Mouse (Mus musculus) ES-E14 (cell line): Measurements from ENCODE around the gene Tcaim.
A peak's percentile ranks its signal among the peaks of the same experiment; 100 is the strongest.

Experiments used
- CHD2 ChIP-seq: IDR thresholded peaks from 2 replicates; pipeline ENCODE4 v1.6.1; 2014; ENCODE audit warnings: mild to moderate bottlenecking, low read depth, low read length, inconsistent platforms
- HCFC1 ChIP-seq: IDR thresholded peaks from 2 replicates; pipeline ENCODE4 v1.6.1; 2012; ENCODE audit warnings: low read length, inconsistent platforms, borderline replicate concordance; ENCODE audit not compliant: insufficient read depth
- MAFK ChIP-seq: IDR thresholded peaks from 2 replicates; pipeline ENCODE4 v1.6.1; 2014; ENCODE audit warnings: mild to moderate bottlenecking, low read depth, low read length, inconsistent platforms; ENCODE audit not compliant: insufficient read depth
- ZNF384 ChIP-seq: IDR thresholded peaks from 2 replicates; pipeline ENCODE4 v1.6.1; 2012; ENCODE audit warnings: low read depth, low read length, inconsistent platforms

DNA sequence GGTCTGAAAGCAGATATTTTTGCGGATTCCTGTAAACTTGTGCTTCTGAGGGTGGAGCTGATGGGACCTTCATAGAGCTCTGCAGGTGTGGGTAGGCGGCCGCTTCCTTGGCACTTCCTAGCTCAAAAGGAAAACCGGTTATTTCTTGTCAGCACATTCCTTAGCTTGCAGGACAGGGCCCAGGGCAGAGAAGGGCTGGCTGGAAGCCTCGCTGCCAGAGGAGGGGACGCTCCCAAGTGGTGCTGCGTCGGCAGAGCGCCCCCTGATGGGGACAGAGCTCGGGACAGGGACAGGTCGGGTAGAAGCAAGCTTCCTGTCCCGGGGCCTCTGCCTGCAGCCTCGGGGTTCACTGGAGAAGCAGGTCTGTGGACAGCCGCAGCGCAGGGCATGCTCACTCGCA lies 32.3 kb downstream of the Tcaim start:
- TF ChIP-seq CHD2 (no peak), ZNF384 (no peak), MAFK (0 out of 2 replicates have a peak, but pooled peaks have one; percentile 26), HCFC1 (no peak)
